Mouse (Mus musculus) inflammation-experienced regulatory T-cells, adult 6 months (primary cell): ENCODE results near the gene Sdr9c7. TPM values are rescaled to one million over a fixed set of nuclear protein-coding genes. Genes with fewer than 3 reads are reported as not detected.
"Not testable (repeated sequence)": the region's sequence is repeated elsewhere in the genome, so short reads cannot be mapped to it uniquely, and the experiment has no call there.

Experiments used
- ATAC-seq: one replicate; pipeline ENCODE4 v1.8.0; 2017
- polyA plus RNA-seq, 3 experiments: library from polyadenylated mRNA; unstranded; fragments of 100-300 nt; shearing (Covaris generic); gene quantifications; one replicate each; pipeline ENCODE4 v1.2.1; 2017

Sdr9c7 gene
- polyA plus RNA-seq, 3 experiments from 2014 or later, result not detected

DNA sequence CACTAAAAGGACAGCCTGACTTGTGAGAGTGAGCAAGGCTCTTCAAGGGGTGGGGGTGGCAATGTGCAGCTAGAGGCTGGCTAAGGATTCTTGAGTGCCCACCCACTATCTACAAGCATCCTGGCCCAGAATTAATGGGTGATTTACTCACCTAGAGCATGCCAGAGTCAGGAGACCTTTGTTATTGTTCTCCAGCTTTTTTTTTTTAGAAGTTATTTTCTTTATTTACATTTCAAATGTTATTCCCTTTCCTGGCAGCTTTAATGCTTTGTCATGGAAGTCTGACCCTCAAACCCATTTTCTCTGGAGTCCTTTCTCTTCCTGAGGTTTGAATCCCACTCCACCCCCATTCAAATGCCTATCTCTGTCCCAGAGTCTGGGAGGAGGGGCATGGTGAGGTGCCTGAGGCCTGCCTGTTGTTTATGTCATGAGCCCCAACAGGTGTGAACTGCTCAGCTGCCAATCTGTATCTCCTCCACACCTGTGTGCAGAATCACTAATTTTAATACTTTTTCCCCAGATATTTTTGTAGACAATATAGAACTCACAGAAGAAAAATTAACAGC is 9.2 kb downstream of the Sdr9c7 start:
- ATAC-seq, result no peak

DNA sequence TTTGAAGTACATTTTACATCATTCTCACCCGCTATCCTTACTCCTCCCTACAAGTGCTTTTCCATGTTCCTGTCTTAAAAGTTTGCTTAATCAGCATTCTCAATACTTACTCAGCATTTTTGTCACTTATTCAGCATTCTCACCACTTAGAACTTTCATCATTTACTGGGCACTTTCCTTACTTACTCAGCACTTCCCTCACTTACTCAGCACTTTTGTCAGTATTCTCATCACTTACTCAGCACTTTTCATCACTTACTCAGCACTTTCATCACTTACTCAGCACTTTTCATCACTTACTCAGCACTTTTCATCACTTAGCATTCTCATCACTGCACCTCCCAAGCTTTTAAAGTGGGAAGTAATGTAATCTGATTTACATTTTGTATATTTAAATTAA is 17.3 kb downstream of the Sdr9c7 start:
- no peak for ATAC-seq

DNA sequence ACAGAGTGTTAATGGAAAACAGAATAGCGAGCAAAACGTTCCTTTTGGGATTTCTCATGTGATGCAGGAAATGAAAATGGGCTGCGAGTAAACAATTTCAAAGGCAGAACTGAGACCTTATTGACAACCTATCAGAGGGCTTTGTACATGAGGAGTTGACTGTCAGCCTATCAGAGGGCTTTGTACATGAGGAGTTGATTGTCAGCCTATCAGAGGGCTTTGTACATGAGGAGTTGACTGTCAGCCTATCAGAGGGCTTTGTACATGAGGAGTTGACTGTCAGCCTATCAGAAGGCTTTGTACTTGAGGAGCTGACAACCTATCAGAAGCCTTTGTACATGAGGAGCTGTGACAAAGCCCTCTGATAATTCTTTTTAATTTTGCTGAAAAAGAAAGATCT is 18.9 kb downstream of the Sdr9c7 start:
- ATAC-seq, result not testable (repeated sequence)

DNA sequence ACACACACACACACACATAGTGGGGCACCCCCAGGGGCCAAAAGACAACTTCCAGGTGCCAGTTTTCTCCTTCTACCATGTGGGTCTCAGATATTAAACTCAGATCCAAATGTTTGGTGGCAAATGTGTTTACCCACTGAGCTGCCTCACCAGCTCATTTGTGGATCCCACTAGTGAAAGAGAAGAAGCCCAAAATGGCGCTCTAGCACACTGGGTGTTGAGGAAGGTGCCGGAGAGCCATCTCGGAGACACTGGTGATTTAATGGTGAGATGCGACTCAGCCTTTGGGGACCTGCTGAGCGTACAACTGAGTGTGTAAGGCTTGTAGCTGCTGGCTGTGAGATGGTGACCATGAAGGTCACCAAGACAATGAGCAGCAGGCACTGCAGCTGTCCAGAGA is 19.3 kb downstream of the Sdr9c7 start:
- ATAC-seq, result no peak

DNA sequence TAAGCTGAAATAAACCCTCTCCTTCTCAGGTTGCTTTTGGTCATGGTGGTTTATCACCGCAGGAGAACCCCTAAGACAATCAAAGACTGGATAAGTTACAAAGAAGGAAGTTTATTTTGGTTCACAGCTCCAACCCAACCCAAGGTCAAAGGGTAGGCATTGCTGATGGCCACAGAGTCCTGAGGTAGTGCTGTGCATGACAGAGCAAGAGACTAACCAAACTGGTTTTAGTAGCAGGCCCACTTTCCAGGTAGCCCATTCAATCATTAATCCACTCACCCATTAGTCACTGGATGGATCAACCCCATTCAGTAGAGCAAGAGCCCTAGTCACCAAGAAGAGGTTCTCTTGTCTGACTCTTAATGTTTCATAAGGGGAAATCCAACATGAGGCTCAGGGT is 23.9 kb downstream of the Sdr9c7 start:
- ATAC-seq, result no peak

DNA sequence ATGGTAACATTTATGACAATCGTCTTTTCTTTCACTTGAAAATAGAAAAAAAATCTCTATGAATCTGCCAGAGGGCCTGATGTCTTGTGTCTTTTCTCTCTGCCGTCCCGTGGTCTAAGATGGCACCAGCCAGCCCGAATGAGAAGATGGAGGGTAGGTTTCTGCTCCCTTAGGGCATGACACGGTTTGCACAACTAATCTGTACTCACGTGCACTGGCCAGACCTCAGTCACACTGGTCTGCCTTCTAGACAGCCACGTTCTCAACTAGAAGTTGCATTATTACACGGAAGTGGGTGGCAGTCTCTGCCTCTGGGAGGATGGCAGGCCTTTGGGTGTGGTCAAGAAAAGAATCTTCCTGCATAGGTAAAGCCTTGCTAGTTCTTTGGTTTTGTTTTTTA is 24.7 kb downstream of the Sdr9c7 start:
- no peak for ATAC-seq

DNA sequence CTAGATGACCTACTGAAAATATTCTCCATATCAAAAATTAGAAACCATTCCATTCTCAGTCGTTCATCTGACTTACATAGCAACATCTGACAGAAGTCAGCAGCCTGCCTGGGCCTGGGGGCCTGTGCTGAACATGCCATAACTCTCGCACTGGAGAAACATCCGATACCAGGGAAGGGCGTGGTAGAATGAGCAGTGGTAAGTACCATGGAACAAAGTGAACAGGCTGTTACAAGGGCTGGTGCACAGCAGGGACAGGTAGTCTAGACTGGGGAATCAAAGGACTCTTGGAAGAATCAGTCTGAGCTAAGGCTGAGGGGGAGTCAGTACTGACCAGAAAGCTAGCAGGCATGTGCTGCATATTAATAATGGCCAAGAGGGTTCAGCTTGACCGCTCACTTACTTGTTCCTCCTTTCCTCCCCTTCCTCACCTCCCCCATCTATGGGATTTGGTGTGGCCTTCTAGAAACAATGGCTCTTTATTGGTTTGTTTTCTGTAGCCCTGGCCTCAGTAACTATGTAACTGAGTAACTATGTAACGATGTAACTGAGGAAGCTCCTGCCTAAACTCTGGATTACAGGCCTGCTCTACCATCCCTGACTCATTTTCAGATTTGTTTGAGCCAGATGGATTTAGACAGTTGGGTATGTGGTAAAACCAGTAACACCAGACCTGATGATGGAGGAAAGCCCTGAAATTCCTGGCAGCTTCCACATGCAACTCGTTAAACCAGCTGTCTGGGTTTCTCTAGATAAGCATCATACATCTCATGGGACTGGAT is 26.5 kb downstream of the Sdr9c7 start:
- no peak for ATAC-seq

DNA sequence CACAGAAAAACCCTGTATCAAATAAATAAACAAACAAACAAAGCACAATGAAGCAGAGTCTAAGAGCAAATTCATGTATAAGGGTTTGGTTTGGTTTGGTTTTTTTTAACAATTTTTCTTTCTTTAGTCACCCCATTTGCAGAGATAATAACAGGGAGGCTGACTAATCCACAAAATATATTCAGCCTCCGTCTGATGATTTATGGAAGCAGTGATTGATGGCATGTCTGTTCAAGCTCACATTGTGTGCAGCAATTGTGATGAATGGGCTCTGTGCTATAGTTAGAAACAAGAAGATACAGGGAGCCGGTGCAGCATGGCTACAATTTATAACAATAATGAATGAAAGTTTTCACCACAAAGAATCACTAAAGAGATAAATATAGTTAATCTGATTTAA is 29.4 kb downstream of the Sdr9c7 start:
- ATAC-seq, result no peak

DNA sequence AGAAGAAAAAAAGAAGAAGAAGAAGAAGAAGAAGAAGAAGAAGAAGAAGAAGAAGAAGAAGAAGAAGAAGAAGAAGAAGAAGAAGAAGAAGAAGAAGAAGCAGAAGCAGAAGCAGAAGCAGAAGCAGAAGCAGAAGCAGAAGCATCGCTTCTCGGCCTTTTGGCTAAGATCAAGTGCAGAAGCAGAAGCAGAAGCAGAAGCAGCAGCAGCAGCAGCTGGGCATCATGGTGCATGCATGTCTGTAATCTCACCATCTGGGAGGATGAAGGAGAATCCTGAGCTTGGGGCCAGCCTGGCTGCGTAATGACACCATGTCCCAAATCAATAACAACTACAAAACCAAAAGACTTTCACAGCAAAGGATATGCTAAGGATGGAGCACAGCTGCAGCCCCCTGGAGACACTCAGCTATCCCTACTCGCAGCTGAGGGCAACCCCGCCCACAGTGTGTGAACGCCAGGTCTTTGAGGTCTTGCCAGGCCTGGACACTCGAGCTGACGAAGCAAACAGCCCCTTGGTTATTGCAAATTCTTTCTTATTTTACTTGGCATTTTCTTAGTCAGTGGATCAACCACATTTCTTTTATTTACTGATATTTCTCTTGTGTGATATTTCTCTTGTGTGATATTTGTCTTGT is 34.1 kb downstream of the Sdr9c7 start:
- ATAC-seq, result no peak

DNA sequence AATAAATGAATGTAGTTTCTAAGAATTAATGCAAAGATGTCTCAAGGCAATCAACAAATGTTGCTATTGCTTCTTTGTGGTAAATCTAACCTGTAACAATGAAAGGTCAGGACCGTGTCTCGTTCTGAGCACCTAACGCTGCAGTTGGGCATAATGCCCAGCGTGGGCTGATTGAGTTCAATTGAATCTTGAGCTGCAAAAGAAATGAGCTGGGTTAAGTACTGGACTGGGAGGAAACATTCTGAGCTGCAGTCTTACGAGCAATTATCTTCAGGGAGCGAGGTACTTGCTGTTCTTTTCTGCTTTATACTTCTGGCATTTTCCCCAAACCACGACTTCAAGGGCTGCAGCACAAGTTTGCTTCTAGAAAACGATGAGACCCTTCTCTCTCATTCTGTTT is 38.0 kb downstream of the Sdr9c7 start:
- no peak for ATAC-seq

DNA sequence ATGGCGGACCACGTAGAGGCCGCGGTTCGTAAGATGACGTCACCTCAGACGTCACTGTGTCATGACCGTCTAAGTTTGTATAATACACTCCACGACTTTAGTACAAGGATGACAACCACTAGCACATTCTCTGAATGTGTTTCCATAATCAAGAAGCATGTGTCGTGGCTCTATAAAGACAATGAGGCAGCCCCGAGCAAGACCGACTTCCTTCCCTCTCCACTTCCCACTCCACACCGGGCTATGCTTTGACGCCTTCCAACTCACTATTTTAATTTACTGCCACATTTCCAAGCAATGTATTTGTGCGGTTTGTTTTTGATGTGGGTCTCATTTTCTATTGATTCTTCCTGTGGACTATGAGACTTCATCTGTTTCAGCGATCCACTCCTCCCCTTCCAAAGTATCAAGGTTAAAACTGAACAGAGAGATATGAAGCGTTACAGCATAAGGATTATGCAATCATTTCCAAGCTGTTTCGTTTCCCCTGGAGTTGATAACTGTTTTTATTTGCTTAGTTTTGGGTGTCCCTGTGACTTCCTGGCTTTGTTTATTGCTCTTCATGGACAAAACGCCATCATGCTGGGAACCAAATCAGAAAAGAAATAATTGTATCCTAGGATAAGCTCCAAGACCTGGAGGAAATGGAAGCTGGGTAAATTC is 38.6 kb downstream of the Sdr9c7 start:
- ATAC-seq, result no peak

DNA sequence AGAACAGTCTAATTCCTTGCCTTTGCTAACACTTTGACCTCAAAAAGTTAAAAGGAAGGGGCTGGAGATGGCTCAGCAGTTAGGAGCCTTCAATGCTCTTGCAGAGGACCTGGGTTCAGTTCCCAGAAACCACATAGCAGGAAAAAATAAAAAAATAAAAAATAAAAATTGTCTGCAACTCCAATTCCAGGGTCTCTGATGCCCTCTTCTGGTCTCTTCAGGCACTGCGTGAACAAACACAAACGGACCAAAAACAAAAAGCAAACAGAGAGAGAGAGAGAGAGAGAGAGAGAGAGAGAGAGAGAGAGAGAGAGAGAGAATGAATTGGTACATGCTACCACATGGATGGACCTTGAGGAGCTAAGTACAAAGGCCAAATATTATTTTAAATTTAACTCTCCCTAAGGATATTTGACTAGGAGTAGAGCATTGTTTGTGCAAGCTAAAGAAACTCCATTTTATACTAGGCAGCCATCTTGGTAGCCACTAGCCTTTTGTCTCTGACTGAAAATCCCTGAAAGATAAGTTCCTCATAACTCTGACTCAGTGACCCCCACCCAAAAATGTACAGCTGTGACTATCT is 39.2 kb downstream of the Sdr9c7 start:
- ATAC-seq, result no peak

DNA sequence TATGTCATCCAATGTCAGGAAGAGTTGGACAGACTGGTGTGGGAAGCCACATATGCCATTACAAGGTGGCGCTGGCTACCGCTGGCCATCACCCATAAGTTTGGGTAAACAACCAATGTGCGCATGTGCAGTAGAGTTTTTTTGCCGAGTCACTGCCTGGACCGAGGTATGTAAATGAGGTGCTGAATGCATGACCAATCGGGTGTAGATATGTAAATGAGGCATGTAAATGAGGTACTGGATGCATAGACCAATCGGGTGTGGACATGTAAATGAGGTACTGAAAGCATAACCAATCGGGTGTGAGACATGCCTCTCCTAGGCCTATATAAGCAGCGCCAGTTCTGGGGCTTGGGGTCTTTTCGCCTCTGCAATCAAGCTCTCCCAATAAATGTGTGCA is 41.3 kb downstream of the Sdr9c7 start:
- ATAC-seq, result not testable (repeated sequence)

DNA sequence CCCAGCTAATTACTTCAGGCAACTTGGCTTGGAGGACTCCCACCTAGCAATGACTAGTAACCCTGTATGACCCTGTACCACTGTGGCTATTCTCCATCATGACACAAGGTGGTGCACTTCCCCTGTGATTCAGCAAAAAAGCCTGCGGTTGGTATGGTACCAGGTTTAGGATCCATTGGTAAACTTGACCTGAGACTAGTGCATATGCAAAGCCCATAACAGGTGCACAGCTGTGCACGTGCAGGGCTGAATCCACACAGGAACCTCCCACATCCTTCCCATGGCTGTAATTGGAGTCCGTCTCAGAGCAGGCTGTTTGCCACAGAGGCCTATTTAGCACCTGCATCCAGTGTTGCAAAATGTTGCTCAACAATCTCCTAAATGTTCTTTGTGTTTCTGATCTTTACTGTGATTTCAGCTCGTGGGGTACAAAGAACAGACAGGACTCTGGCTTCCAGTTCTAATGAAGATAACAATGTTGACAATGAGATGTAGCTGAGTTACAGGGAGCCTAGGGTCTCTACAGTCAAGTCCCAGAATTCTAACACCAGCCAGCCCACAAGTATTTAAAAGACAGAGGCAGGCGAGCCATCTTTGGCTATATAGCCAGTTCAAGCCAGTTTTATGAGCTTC is 47.2 kb downstream of the Sdr9c7 start:
- peak; percentile 46 for ATAC-seq

DNA sequence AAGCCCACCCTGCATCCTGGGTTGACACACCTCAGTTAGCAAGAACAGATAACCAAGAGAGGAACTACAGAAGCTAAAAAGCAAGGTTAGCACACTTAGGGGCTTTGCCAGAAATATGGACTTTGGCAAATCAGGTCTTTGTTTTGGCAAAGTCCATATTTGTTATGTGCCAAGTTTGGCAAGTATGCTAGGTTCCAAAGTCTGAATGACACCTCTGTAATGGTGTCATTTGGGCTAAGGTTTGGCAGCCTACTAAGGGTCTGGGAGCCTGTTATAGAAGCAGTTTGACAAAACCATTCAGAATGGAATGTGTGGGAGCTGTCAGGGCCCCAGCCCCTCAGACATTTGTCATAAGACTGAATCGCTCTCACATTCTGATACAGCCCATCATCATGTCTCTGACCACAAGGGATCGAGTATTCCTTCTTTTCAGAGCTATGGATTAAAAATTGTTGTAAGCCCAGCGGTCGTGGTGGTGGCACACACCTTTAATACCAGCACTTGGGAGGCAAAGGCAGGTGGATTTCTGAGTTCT is 51.3 kb downstream of the Sdr9c7 start:
- ATAC-seq, result no peak

DNA sequence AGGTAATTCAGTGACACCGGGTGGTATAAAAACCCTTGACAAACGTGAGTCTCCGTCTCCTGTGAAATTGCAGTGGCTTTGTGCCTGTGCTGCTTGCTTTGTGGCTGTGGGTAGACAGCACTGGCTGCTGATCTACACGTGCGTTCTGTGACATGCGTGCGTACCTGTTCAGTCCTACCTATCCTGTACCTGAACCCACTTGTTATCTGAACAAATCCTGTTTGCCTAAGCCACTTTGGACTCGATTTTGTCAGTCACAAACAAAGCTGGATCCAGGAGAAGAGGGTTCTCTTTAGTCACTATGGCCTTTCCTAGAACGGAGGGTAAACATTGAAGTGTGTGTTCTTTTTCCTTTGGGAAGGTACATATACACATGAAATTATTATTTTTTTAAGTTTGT is 53.1 kb downstream of the Sdr9c7 start:
- no peak for ATAC-seq

DNA sequence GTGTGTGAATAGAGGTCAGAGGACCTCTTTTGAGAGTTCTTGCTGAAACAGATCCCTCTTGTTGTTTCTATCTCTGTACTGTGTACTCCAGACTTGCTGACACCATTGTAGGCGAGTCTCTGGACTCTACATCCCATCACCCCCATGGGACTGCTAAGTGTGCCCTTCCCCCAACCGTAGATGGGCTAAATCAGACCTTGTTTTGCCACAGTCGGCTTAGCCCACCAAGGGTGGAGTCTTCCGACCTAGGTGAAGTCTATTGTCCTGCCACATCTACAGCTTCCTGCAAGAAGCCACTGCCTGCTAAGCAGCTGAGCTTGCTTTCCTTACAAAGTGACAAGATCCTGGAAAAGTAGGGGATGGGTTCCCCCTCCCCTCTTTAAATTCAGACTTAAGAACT is 53.5 kb downstream of the Sdr9c7 start:
- no peak for ATAC-seq

DNA sequence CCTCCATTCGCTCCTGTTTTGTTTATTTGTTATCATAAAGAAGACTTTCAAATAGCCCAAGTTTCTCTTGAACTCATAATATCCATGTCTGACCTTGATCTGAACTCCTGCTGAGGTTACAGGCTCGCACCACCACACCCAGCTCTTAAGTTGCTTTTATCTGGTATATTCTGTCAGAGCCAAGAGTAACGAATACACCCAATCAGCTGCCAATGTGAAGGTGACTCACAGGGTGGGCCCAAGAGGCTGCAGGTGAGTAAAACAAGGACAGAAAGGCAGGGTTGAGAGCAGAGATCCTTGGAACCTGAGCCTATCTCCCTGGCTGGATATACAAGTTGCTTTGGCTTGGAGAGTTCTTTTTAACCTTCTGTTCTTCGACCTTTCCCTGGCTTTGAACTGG is 56.7 kb downstream of the Sdr9c7 start:
- ATAC-seq, result no peak

DNA sequence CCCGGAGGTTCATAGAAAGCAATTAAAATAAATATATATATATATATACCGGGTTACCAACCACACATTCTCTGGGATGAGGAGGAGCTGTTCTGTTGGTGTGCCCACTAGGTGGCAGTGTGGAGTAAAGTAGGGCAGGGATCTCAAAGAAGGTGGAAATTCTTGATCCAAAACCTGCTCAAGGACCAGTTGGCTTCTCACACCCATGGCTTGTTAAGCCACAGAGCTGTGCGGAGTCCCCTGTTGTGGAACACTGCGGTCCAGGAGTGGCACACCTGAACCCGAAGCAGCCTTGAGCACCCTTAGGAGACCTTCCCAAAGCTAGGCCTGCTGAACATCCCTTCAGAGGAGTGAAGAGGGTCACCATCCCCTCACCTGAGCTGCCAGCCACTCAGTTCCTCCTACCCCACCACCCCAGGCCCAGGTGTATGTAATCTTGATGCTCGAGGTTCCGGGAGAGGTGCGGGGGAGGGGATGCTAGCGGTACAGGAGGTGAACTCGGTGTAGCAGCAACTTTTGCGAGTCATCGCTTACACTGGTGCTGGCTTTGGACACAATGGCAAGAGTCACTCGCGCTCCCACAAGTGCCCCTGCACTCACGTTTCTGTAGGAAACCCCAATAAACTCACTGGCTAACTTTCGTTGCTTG is 58.0 kb downstream of the Sdr9c7 start:
- no peak for ATAC-seq

DNA sequence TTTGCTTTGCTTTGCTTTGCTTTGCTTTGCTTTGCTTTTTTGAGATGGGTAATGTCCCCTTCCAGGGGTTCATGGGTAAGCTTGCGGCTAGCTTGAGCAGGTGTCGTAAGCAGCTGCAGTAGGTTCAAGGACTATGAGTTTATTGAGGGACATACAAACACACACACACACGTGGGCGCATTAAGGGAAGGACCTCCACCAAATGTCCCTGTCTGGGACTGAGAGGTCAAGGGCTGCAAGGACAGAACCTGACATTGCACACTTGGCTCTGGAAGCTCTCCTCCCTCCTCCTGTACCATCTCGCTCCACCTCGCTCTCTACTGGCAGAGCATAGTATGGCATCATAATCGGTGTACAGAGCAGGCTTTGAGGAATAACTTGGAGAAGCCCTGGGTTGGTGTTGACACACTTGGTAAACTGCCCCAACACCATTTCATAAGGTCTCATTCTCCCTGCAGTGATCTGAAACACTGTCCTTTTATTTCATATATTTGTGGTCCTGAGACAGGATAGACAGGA is 60.9 kb downstream of the Sdr9c7 start:
- no peak for ATAC-seq
